ENCODE assay signal across 31 mouse cellular contexts in genomic region chr16:42612011-42612410, GRCm38 (mm10).
"Had no signal": no experiment of that assay in that cellular context is flagged by ENCODE, and none has a peak within 500 bp of the region (broad histone marks: within the 10 kb centered on the region; RNA-seq: fewer than 3 reads in every experiment).

No protein-coding gene starts in this region.

- H3K36me3 ChIP-seq: limb, embryonic 10.5 days; limb, embryonic 12.5 days; limb, embryonic 13.5 days; limb, embryonic 15.5 days; liver, embryonic 12.5 days; liver, embryonic 13.5 days; liver, embryonic 15.5 days; lung, embryonic 15.5 days; midbrain, embryonic 10.5 days; midbrain, embryonic 12.5 days; midbrain, embryonic 13.5 days; midbrain, embryonic 15.5 days had no signal

- ATAC-seq: liver, embryonic 12.5 days; liver, postnatal 0 days; lung, postnatal 0 days; midbrain, embryonic 13.5 days; midbrain, embryonic 15.5 days; midbrain, embryonic 16.5 days had no signal

- H3K4me3 ChIP-seq: limb, embryonic 10.5 days; limb, embryonic 12.5 days; limb, embryonic 13.5 days; limb, embryonic 15.5 days; liver, embryonic 12.5 days; liver, embryonic 13.5 days; liver, embryonic 15.5 days; lung, embryonic 15.5 days; megakaryocyte, embryonic 14.5 days; midbrain, embryonic 10.5 days; midbrain, embryonic 12.5 days; midbrain, embryonic 13.5 days; midbrain, embryonic 15.5 days; myocyte had no signal

- H3K9ac ChIP-seq: limb, embryonic 12.5 days; limb, embryonic 13.5 days; limb, embryonic 15.5 days; liver, embryonic 12.5 days; liver, embryonic 13.5 days; liver, embryonic 14.5 days; liver, embryonic 15.5 days; liver, postnatal 0 days; lung, embryonic 14.5 days; lung, embryonic 15.5 days; midbrain, embryonic 12.5 days; midbrain, embryonic 13.5 days; midbrain, embryonic 15.5 days had no signal

- H3K9me3 ChIP-seq: limb, embryonic 10.5 days; limb, embryonic 12.5 days; limb, embryonic 13.5 days; limb, embryonic 15.5 days; liver, embryonic 12.5 days; liver, embryonic 13.5 days; liver, embryonic 15.5 days; lung, embryonic 15.5 days; midbrain, embryonic 10.5 days; midbrain, embryonic 12.5 days; midbrain, embryonic 13.5 days; midbrain, embryonic 15.5 days had no signal

- H3K4me2 ChIP-seq: limb, embryonic 12.5 days; limb, embryonic 13.5 days; limb, embryonic 15.5 days; liver, embryonic 11.5 days; liver, embryonic 12.5 days; liver, embryonic 13.5 days; liver, embryonic 15.5 days; lung, embryonic 14.5 days; lung, embryonic 15.5 days; midbrain, embryonic 11.5 days; midbrain, embryonic 12.5 days; midbrain, embryonic 13.5 days; midbrain, embryonic 15.5 days had no signal

- H3K4me1 ChIP-seq: limb, embryonic 10.5 days; limb, embryonic 12.5 days; limb, embryonic 13.5 days; limb, embryonic 15.5 days; liver, embryonic 12.5 days; liver, embryonic 13.5 days; liver, embryonic 15.5 days; lung, embryonic 15.5 days; midbrain, embryonic 12.5 days; midbrain, embryonic 13.5 days; midbrain, embryonic 15.5 days had no signal

- H3K27ac ChIP-seq: limb, embryonic 10.5 days; limb, embryonic 12.5 days; limb, embryonic 13.5 days; limb, embryonic 15.5 days; liver, embryonic 12.5 days; liver, embryonic 13.5 days; liver, embryonic 14.5 days; liver, embryonic 15.5 days; lung, embryonic 15.5 days; macrophage; midbrain, embryonic 10.5 days; midbrain, embryonic 12.5 days; midbrain, embryonic 13.5 days; midbrain, embryonic 15.5 days had no signal

- H3K27me3 ChIP-seq: limb, embryonic 12.5 days; limb, embryonic 13.5 days; limb, embryonic 15.5 days; liver, embryonic 12.5 days; liver, embryonic 13.5 days; liver, embryonic 15.5 days; lung, embryonic 15.5 days; megakaryocyte, embryonic 14.5 days; midbrain, embryonic 12.5 days; midbrain, embryonic 13.5 days; midbrain, embryonic 15.5 days had no signal

- DNase-seq: left cerebral cortex, postnatal 4 days; liver; liver, embryonic 13.5 days; liver, postnatal 0 days; lung, adult 18-20 months; lung, adult 2 months; lung, embryonic 14.5 days; lung, postnatal 10 days; lung, postnatal 14 days; lung, postnatal 36 days; lung, postnatal 4 days; midbrain, embryonic 14.5 days had no signal
